Mouse (Mus musculus): ENCODE results near the gene Mug1. TPM values are rescaled to one million over a fixed set of nuclear protein-coding genes. Genes with fewer than 3 reads are reported as not detected.
"Not testable (repeated sequence)": the region's sequence is repeated elsewhere in the genome, so short reads cannot be mapped to it uniquely, and the experiment has no call there.

Mug1 gene
- polyA plus RNA-seq (2015; fragmentation: Nextera tagmentation; extraction: Ambion mirVana) = not detected in 2 replicates

GRCm38 (mm10) chr6:121838271-121838670, at the start of gene Mug1:
Gene Mug1 (plus strand): TSS chr6:121838541.
- not testable (repeated sequence) for H3K4me1 ChIP-seq; H3K9ac ChIP-seq; ATAC-seq (ENCODE audit: insufficient read depth, low FRiP score, low read depth); H3K27ac ChIP-seq; H3K4me3 ChIP-seq (replicated peaks); H3K9me3 ChIP-seq; H3K36me3 ChIP-seq; H3K27me3 ChIP-seq (replicated peaks); H3K4me2 ChIP-seq
- WGBS = 79% methylated on average over 4 of the region's 4 CpGs

GRCm38 (mm10) chr6:121828034-121828433, 10.3 kb upstream of the Mug1 start:
- 77% methylated on average over 4 of the region's 4 CpGs for WGBS
- ATAC-seq (ENCODE audit: insufficient read depth, low FRiP score, low read depth) = no peak
- Histone ChIP-seq H3K36me3 (no peaks in the 10 kb centered on the region), H3K9ac (no peak overlapping the region), H3K27ac (no peak overlapping the region), H3K9me3 (no peaks in the 10 kb centered on the region), H3K4me2 (no peak overlapping the region), H3K4me3 (replicated peaks) (no peak overlapping the region), H3K27me3 (replicated peaks) (no peaks in the 10 kb centered on the region), H3K4me1 (no peaks in the 10 kb centered on the region)

- Histone ChIP-seq H3K36me3 (no peaks in the 10 kb centered on the region), H3K9ac (no peak overlapping the region), H3K4me1 (no peaks in the 10 kb centered on the region), H3K27ac (no peak overlapping the region), H3K9me3 (no peaks in the 10 kb centered on the region), H3K27me3 (replicated peaks) (no peaks in the 10 kb centered on the region), H3K4me3 (replicated peaks) (no peak overlapping the region), H3K4me2 (no peak overlapping the region)
- 93% methylated on average over 1 of the region's 1 CpGs for WGBS
- ATAC-seq (ENCODE audit: insufficient read depth, low FRiP score, low read depth) = no peak
Measured at GRCm38 (mm10) chr6:121836361-121836760, 2.0 kb upstream of the Mug1 start.

- Histone ChIP-seq H3K9ac (no peak overlapping the region), H3K4me1 (no peaks in the 10 kb centered on the region), H3K4me3 (replicated peaks) (no peak overlapping the region), H3K27me3 (replicated peaks) (no peaks in the 10 kb centered on the region), H3K27ac (no peak overlapping the region), H3K9me3 (no peaks in the 10 kb centered on the region), H3K4me2 (no peak overlapping the region), H3K36me3 (no peaks in the 10 kb centered on the region)
- ATAC-seq (ENCODE audit: insufficient read depth, low FRiP score, low read depth) = no peak
- WGBS = 40% methylated on average over 1 of the region's 1 CpGs
Measured at GRCm38 (mm10) chr6:121848378-121848777, 10.0 kb downstream of the Mug1 start.

Other genes with a start within 250 kb of the Mug1 start
- gene A2m, start 203.2 kb upstream of the Mug1 start, polyA plus RNA-seq (2015; fragmentation: Nextera tagmentation; extraction: Ambion mirVana) = 1.5 and 3.0 TPM in 2 replicates
- gene Gm7298, start 105.6 kb upstream of the Mug1 start, polyA plus RNA-seq (2015; fragmentation: Nextera tagmentation; extraction: Ambion mirVana) = not detected in 2 replicates
- not detected in 2 replicates for gene Mug2, start 168.2 kb downstream of the Mug1 start, polyA plus RNA-seq (2015; fragmentation: Nextera tagmentation; extraction: Ambion mirVana)

Measured in stomach, embryonic 15.5 days (tissue).